Mouse (Mus musculus): ENCODE results near the gene Slc5a2. TPM values are rescaled to one million over a fixed set of nuclear protein-coding genes. Genes with fewer than 3 reads are reported as not detected.

Gene Slc5a2
- polyA plus RNA-seq, 1 experiment from 2014 or later: 0.16 TPM

DNA sequence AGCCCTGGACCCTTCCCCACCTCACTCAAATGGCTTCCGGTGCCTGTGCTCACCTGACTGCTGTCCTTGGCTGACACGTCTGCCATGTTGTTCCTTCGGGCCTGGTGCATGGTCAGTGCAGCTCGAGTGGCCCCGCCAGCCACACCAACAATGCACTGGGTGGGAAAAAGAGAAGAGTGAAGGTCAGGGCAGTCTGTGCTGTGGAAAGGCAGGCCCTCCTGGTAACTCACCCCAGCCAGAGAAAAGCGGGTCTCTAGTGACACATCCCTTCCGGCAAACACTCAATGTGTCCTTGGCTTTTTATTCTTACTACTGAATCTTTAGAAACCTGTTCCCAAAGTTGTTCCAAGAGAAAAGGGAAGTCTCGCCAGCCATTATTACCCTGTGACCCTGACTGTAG lies 19.6 kb downstream of the Slc5a2 start:
- Histone ChIP-seq H3K9ac (ENCODE audit: low read length) (no peak overlapping the region), H3K4me3 (ENCODE audit: low read depth, low read length) (no peak overlapping the region), H3K9me3 (ENCODE audit: control insufficient read depth, low read length) (no peaks in the 10 kb centered on the region), H3K36me3 (ENCODE audit: control insufficient read depth, insufficient read depth, low read length) (no peaks in the 10 kb centered on the region), H3K4me2 (no peak overlapping the region), H3K4me1 (ENCODE audit: control insufficient read depth, insufficient read depth, low read length) (peaks cover 17% of the 10 kb centered on the region), H3K27ac (ENCODE audit: low read depth, low read length) (no peak overlapping the region), H3K27me3 (ENCODE audit: control insufficient read depth, insufficient read depth, low read length) (peaks cover 11% of the 10 kb centered on the region)
- ATAC-seq (ENCODE audit: low FRiP score): no peak
- no peak for DNase-seq (ENCODE audit: low spot score, missing footprints)
- WGBS: 90% methylated on average over 8 of the region's 8 CpGs

DNA sequence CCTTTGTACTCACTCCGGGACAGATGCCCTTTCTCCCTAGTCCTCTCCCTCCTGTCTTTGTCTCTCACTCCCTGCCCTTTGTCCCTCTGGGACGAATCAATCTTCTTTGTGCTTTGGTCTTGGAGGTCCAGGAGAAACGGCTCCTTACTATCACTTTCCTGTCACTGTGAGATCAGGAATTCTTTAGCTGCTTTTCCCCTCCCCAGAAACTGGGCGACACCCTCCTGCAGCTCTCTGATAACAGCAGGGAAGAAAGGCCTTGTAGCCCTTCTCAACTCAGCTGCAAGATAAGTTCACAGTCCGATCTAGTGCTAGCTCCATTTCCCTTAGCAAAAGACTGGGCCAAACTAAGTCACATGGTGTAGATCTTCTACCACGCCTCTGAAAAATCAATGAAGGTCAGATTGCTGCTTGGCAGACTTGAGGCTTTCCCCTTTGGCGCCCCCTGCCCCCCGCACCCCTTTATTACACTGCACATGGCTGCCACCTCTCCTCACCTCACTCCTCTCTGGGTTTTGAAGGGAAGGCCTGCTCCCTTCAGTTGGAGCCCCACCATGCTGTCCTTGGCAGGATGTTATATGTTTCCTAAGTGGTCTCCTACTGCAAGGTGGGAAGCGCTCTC lies 23.6 kb downstream of the Slc5a2 start:
- ATAC-seq (ENCODE audit: low FRiP score) (0 out of 2 replicates have a peak, but pooled peaks have one; percentile 30), DNase-seq (ENCODE audit: low spot score, missing footprints) (peak; percentile 90)
- Histone ChIP-seq H3K27ac (ENCODE audit: low read depth, low read length) (no peak overlapping the region), H3K4me3 (ENCODE audit: low read depth, low read length) (no peak overlapping the region), H3K36me3 (ENCODE audit: control insufficient read depth, insufficient read depth, low read length) (no peaks in the 10 kb centered on the region), H3K4me2 (no peak overlapping the region; the same call in 1 of the 2 replicates), H3K9me3 (ENCODE audit: control insufficient read depth, low read length) (no peaks in the 10 kb centered on the region), H3K4me1 (ENCODE audit: control insufficient read depth, insufficient read depth, low read length) (peaks cover 7% of the 10 kb centered on the region), H3K9ac (ENCODE audit: low read length) (no peak overlapping the region), H3K27me3 (ENCODE audit: control insufficient read depth, insufficient read depth, low read length) (peaks cover 7% of the 10 kb centered on the region)
- 19% methylated on average over 9 of the region's 9 CpGs for WGBS

DNA sequence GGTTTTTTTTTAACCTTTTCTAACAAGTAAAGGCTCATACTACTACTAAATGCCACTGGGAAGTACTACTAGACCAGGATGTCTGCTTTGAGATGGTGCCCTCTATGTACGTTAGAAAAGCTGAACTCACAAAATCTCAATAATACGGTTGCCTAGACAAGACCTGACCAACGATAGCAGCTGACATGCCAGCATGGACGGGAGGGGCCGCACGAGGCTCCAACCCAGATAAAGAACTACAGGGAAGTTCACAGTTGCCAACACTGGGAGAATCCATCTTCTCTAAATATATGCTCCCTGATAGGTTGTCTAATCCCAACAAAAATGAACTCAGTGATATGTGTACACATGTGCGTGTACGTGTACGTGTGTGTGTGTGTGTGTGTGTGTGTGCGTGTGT lies 29.3 kb downstream of the Slc5a2 start:
- DNase-seq (ENCODE audit: low spot score, missing footprints) (no peak), ATAC-seq (ENCODE audit: low FRiP score) (no peak)
- Histone ChIP-seq H3K27ac (ENCODE audit: low read depth, low read length) (no peak overlapping the region), H3K27me3 (ENCODE audit: control insufficient read depth, insufficient read depth, low read length) (0 out of 2 replicates have a peak, but pooled peaks cover 2% of the 10 kb centered on the region), H3K9me3 (ENCODE audit: control insufficient read depth, low read length) (no peaks in the 10 kb centered on the region), H3K4me1 (ENCODE audit: control insufficient read depth, insufficient read depth, low read length) (peaks cover 11% of the 10 kb centered on the region), H3K4me2 (no peak overlapping the region), H3K36me3 (ENCODE audit: control insufficient read depth, insufficient read depth, low read length) (no peaks in the 10 kb centered on the region), H3K9ac (ENCODE audit: low read length) (no peak overlapping the region), H3K4me3 (ENCODE audit: low read depth, low read length) (no peak overlapping the region)
- 94% methylated on average over 10 of the region's 10 CpGs for WGBS

GRCm38 (mm10) chr7:128296514-128296913 lies 31.1 kb downstream of the Slc5a2 start:
- Histone ChIP-seq H3K9me3 (ENCODE audit: control insufficient read depth, low read length) (no peaks in the 10 kb centered on the region), H3K27ac (ENCODE audit: low read depth, low read length) (no peak overlapping the region), H3K36me3 (ENCODE audit: control insufficient read depth, insufficient read depth, low read length) (no peaks in the 10 kb centered on the region), H3K4me1 (ENCODE audit: control insufficient read depth, insufficient read depth, low read length) (peaks cover 11% of the 10 kb centered on the region), H3K9ac (ENCODE audit: low read length) (no peak overlapping the region), H3K4me2 (no peak overlapping the region; the same call in 1 of the 2 replicates), H3K27me3 (ENCODE audit: control insufficient read depth, insufficient read depth, low read length) (no peaks in the 10 kb centered on the region), H3K4me3 (ENCODE audit: low read depth, low read length) (no peak overlapping the region)
- DNase-seq (ENCODE audit: low spot score, missing footprints) (no peak), ATAC-seq (ENCODE audit: low FRiP score) (no peak)
- WGBS: 66% methylated on average over 3 of the region's 3 CpGs

DNA sequence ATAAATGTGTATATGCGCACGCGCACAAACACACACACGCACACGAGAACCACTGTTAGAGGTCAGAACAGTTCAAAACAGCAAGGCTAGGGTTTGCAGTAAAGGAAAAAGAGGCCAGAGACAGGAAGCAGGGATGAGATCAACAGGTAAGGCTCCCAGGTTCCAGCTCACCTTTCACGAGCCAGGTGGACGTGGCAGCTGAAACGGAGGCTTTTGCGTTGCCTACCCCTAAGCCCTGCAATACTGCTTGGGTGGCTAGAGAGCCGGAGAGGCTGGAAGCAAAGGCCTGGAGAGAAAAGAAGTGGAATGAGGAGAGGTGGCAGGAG lies 31.8 kb downstream of the Slc5a2 start:
- peak overlapping the region; percentile 92 for H3K9ac ChIP-seq (ENCODE audit: low read length)
- H3K4me1 ChIP-seq (ENCODE audit: control insufficient read depth, insufficient read depth, low read length): peaks cover 11% of the 10 kb centered on the region
- peak; percentile 84 for DNase-seq (ENCODE audit: low spot score, missing footprints)
- no peak for ATAC-seq (ENCODE audit: low FRiP score)
- H3K4me3 ChIP-seq (ENCODE audit: low read depth, low read length): peak overlapping the region; percentile 80
- H3K9me3 ChIP-seq (ENCODE audit: control insufficient read depth, low read length): no peaks in the 10 kb centered on the region
- H3K4me2 ChIP-seq: peak overlapping the region; percentile 94
- H3K27ac ChIP-seq (ENCODE audit: low read depth, low read length): no peak overlapping the region
- WGBS: 40% methylated on average over 10 of the region's 10 CpGs
- H3K36me3 ChIP-seq (ENCODE audit: control insufficient read depth, insufficient read depth, low read length): no peaks in the 10 kb centered on the region
- no peaks in the 10 kb centered on the region for H3K27me3 ChIP-seq (ENCODE audit: control insufficient read depth, insufficient read depth, low read length)

GRCm38 (mm10) chr7:128297617-128298480 lies 32.4 kb downstream of the Slc5a2 start, which contains the start of gene BC017158:
Gene BC017158, minus strand, starts transcription at chr7:128298170.
- H3K27ac ChIP-seq (ENCODE audit: low read depth, low read length): no peak within 1 kb of the TSS; the same call in 1 of the 2 replicates
- WGBS: 2% methylated on average over 47 of the region's 47 CpGs
- no peaks in the 10 kb centered on the region for H3K36me3 ChIP-seq (ENCODE audit: control insufficient read depth, insufficient read depth, low read length)
- H3K4me3 ChIP-seq (ENCODE audit: low read depth, low read length): peak within 1 kb of the TSS; percentile 80
- H3K9ac ChIP-seq (ENCODE audit: low read length): peak within 1 kb of the TSS; percentile 92
- H3K4me1 ChIP-seq (ENCODE audit: control insufficient read depth, insufficient read depth, low read length): peaks cover 11% of the 10 kb centered on the region
- H3K4me2 ChIP-seq: peak within 1 kb of the TSS; percentile 94
- H3K27me3 ChIP-seq (ENCODE audit: control insufficient read depth, insufficient read depth, low read length): no peaks in the 10 kb centered on the region
- peak; percentile 96 for DNase-seq (ENCODE audit: low spot score, missing footprints)
- no peaks in the 10 kb centered on the region for H3K9me3 ChIP-seq (ENCODE audit: control insufficient read depth, low read length)
- peak; percentile 71 for ATAC-seq (ENCODE audit: low FRiP score)

DNA sequence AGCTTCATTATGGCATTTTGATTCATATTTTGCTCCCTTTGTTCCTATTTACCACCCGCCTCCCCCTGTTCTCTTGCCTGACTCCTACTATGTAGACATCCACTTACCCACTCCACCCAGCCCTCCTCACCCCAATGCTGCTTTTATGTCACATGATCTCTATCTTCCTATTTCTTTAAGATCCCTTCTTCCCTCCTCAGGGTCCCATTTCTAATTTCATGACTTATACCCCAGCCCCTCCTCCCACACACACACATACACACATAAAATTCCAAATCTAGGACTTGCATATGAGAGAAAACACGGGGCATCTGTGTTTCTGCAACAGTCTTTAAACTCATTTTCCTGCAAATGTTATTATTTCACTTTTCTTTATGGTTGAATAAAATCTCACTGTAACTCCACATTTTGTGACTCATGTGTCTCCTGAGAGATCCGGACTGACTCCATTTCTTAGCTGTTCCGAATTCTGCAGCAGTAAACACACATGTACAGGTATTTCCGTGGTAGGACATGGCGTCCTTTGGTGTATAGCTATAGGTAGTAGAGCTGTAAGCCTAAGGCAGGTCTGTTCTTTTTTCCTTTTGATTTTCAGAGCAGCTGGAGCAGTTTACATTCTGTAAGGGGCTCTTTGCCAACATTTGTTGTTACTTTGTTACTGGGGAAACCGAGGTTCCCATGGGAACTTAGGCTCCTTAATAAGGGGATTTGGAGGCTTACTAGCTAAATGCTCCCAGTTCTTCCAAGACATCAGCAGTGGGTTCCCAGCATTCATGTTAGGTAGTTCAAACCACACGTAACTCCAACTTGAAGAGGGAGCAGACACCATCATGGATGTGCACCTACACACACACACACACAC lies 33.3 kb downstream of the Slc5a2 start:
- H3K4me3 ChIP-seq (ENCODE audit: low read depth, low read length): peak overlapping the region; percentile 80
- peaks cover 11% of the 10 kb centered on the region for H3K4me1 ChIP-seq (ENCODE audit: control insufficient read depth, insufficient read depth, low read length)
- DNase-seq (ENCODE audit: low spot score, missing footprints) (peak; percentile 88), ATAC-seq (ENCODE audit: low FRiP score) (no peak)
- H3K9me3 ChIP-seq (ENCODE audit: control insufficient read depth, low read length): no peaks in the 10 kb centered on the region
- no peak overlapping the region for H3K27ac ChIP-seq (ENCODE audit: low read depth, low read length)
- H3K27me3 ChIP-seq (ENCODE audit: control insufficient read depth, insufficient read depth, low read length): no peaks in the 10 kb centered on the region
- WGBS: 77% methylated on average over 8 of the region's 8 CpGs
- no peaks in the 10 kb centered on the region for H3K36me3 ChIP-seq (ENCODE audit: control insufficient read depth, insufficient read depth, low read length)
- peak overlapping the region; percentile 92 for H3K9ac ChIP-seq (ENCODE audit: low read length)
- peak overlapping the region; percentile 94 for H3K4me2 ChIP-seq

GRCm38 (mm10) chr7:128300952-128301351 lies 35.5 kb downstream of the Slc5a2 start:
- Histone ChIP-seq H3K36me3 (ENCODE audit: control insufficient read depth, insufficient read depth, low read length) (no peaks in the 10 kb centered on the region), H3K9me3 (ENCODE audit: control insufficient read depth, low read length) (no peaks in the 10 kb centered on the region), H3K27me3 (ENCODE audit: control insufficient read depth, insufficient read depth, low read length) (no peaks in the 10 kb centered on the region), H3K27ac (ENCODE audit: low read depth, low read length) (no peak overlapping the region), H3K9ac (ENCODE audit: low read length) (no peak overlapping the region), H3K4me2 (no peak overlapping the region), H3K4me1 (ENCODE audit: control insufficient read depth, insufficient read depth, low read length) (peaks cover 11% of the 10 kb centered on the region), H3K4me3 (ENCODE audit: low read depth, low read length) (no peak overlapping the region)
- no peak for DNase-seq (ENCODE audit: low spot score, missing footprints)
- 82% methylated on average over 3 of the region's 3 CpGs for whole genome bisulfite sequencing
- ATAC-seq (ENCODE audit: low FRiP score): no peak
